Mouse (Mus musculus): ENCODE measurements around the gene Tnpo2.

DNA sequence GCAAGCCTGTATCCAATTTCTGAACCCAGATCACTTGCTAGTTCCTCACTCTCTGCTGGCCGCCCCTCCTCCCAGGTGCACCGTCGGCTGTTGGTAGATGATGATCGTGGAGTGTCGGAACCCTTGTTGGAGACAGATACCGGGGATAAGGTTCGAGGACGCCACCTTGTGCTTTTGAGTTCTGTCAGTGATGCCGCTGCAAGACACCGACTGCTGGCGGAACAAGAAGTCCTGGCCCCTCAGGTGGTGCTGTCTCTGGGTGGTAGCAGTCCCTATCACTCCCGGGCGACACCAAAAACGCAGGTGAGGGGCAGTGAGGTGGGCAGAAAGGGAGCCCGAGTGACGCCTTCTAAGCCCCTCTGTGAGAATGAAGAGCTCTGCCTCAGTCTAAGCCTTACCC lies 59.5 kb downstream of the Tnpo2 start:
- TF ChIP-seq CTCF (IDR thresholded peaks at IDR 0.05; ENCODE audit: control insufficient read depth, insufficient read depth, insufficient read length) (no peak), CEBPB (IDR thresholded peaks at IDR 0.05; ENCODE audit: low read depth) (no peak), MAX (IDR thresholded peaks at IDR 0.05) (no peak), MYOG (IDR thresholded peaks at IDR 0.05; ENCODE audit: control insufficient read depth, extremely low read depth, insufficient read length) (no peak), FOSL1 (IDR thresholded peaks at IDR 0.05; ENCODE audit: insufficient read depth, low read length, poor library complexity, severe bottlenecking) (no peak), USF1 (IDR thresholded peaks at IDR 0.05; ENCODE audit: low read depth) (no peak), MYOD1 (IDR thresholded peaks at IDR 0.05; ENCODE audit: control insufficient read depth, insufficient read length, low read depth) (no peak)

Data from C2C12 (cell line).